Mouse (Mus musculus) embryo, embryonic 11.5 days (tissue): ENCODE data around the gene Clns1a.

ENCODE experiments used
- DNase-seq: peaks from one replicate; pipeline ENCODE4 v3.0.0-alpha.2; 2012; ENCODE audit warnings: low read depth, low spot score

The Clns1a gene

GRCm38 (mm10) chr7:97696506-97697254 is at the start of gene Clns1a:
Gene Clns1a (plus strand): TSS chr7:97696634.
- peak; percentile 87 for DNase-seq

GRCm38 (mm10) chr7:97647656-97648055 is 48.8 kb upstream of the Clns1a start:
- DNase-seq, result no peak

GRCm38 (mm10) chr7:97650729-97651128 is 45.7 kb upstream of the Clns1a start:
- no peak for DNase-seq

GRCm38 (mm10) chr7:97656144-97656543 is 40.3 kb upstream of the Clns1a start:
- DNase-seq, result no peak

- no peak for DNase-seq
Measured at GRCm38 (mm10) chr7:97661634-97662033, 34.8 kb upstream of the Clns1a start.

GRCm38 (mm10) chr7:97679239-97679638 is 17.2 kb upstream of the Clns1a start:
- no peak for DNase-seq

GRCm38 (mm10) chr7:97687831-97688230 is 8.6 kb upstream of the Clns1a start:
- no peak for DNase-seq

GRCm38 (mm10) chr7:97695441-97695840 is 993 bp upstream of the Clns1a start:
- DNase-seq, result no peak

GRCm38 (mm10) chr7:97696133-97696505 is 315 bp upstream of the Clns1a start:
- DNase-seq, result no peak

- DNase-seq, result no peak
Measured at GRCm38 (mm10) chr7:97700173-97700572, 3.7 kb downstream of the Clns1a start.

- no peak for DNase-seq
Measured at GRCm38 (mm10) chr7:97701106-97701505, 4.7 kb downstream of the Clns1a start.

GRCm38 (mm10) chr7:97707123-97707522 is 10.7 kb downstream of the Clns1a start:
- no peak for DNase-seq

GRCm38 (mm10) chr7:97707809-97708208 is 11.4 kb downstream of the Clns1a start:
- no peak for DNase-seq

GRCm38 (mm10) chr7:97709204-97709603 is 12.8 kb downstream of the Clns1a start:
- DNase-seq, result no peak

GRCm38 (mm10) chr7:97714651-97715050 is 18.2 kb downstream of the Clns1a start:
- DNase-seq, result no peak

GRCm38 (mm10) chr7:97717326-97717725 is 20.9 kb downstream of the Clns1a start:
- DNase-seq, result no peak

GRCm38 (mm10) chr7:97719078-97719477 is 22.6 kb downstream of the Clns1a start:
- DNase-seq, result no peak

- no peak for DNase-seq
Measured at GRCm38 (mm10) chr7:97720109-97720508, 23.7 kb downstream of the Clns1a start.

GRCm38 (mm10) chr7:97722278-97722918 is 26.0 kb downstream of the Clns1a start:
- DNase-seq, result no peak

GRCm38 (mm10) chr7:97723646-97724538 is 27.5 kb downstream of the Clns1a start:
- no peak for DNase-seq

GRCm38 (mm10) chr7:97725401-97725800 is 29.0 kb downstream of the Clns1a start:
- no peak for DNase-seq

- DNase-seq, result no peak
Measured at GRCm38 (mm10) chr7:97726080-97726479, 29.6 kb downstream of the Clns1a start.
